Mouse (Mus musculus): ENCODE results near the gene Sema3f. TPM values are rescaled to one million over a fixed set of nuclear protein-coding genes. Genes with fewer than 3 reads are reported as not detected.

The Sema3f gene
- polyA plus RNA-seq, 1 experiment from 2014 or later = 13.2 TPM

DNA sequence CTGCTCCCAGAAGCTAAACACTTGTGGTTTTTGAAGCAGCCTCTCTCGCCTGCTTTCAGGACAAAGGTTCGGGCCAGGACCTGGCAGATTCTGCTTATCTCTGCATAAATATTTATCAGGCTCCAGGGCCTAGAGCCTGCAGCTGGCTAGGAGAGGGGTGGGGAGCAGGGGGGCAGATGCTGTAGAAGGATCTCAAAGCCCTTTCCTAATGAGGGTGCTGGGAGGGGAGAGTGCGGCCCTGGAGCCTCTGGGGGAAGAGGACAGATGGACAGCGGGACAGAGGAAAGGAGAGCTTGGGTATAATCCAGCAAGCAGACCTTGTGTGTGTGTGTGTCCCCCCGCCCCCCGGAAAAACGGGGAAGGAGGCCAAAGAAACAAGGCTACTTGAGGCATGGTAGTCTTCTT is 24.3 kb upstream of the Sema3f start:
- peaks cover 5% of the 10 kb centered on the region; the same call in 1 of the 2 replicates for H3K27me3 ChIP-seq

DNA sequence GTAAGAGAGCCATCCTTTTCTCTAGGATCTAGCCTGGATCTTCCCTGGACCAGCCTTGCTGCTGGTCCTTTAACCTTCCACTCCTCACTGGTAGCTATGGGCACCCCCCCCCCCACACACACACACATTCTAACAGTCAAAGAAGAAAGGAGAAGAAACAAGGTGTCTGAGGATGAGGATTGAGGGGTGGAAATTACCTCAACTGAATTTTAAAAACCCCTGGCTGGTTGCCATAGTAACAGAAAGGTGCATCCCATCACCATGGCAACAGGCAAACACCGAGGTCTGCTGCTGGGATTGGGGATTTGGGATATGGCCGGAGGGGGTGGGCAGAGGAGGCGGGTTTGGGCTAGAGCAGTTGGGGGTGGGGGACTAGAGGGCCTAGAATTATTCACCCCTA is 19.4 kb upstream of the Sema3f start:
- Histone ChIP-seq H3K9ac (0 out of 2 replicates have a peak overlapping the region, but pooled peaks have one; percentile 8), H3K27me3 (no peaks in the 10 kb centered on the region), H3K4me1 (replicated peaks) (peaks cover 56% of the 10 kb centered on the region), H3K9me3 (no peaks in the 10 kb centered on the region), H3K4me3 (no peak overlapping the region), H3K4me2 (no peak overlapping the region), H3K36me3 (no peaks in the 10 kb centered on the region), H3K27ac (replicated peaks) (peak overlapping the region; percentile 28; the same call in 1 of the 2 replicates)
- ATAC-seq (ENCODE audit: low read depth) = no peak
- WGBS = 22% methylated on average over 3 of the region's 3 CpGs

More for the DNA sequence above, 24.3 kb upstream of the Sema3f start:
- Histone ChIP-seq H3K9me3 (no peaks in the 10 kb centered on the region), H3K36me3 (peaks cover 15% of the 10 kb centered on the region), H3K4me3 (no peak overlapping the region), H3K4me1 (replicated peaks) (peaks cover 50% of the 10 kb centered on the region), H3K4me2 (no peak overlapping the region), H3K27ac (replicated peaks) (0 out of 2 replicates have a peak overlapping the region, but pooled peaks have one; percentile 13), H3K9ac (peak overlapping the region; percentile 22; the same call in 1 of the 2 replicates)
- no peak for ATAC-seq (ENCODE audit: low read depth)
- 24% methylated on average over 7 of the region's 7 CpGs for WGBS

DNA sequence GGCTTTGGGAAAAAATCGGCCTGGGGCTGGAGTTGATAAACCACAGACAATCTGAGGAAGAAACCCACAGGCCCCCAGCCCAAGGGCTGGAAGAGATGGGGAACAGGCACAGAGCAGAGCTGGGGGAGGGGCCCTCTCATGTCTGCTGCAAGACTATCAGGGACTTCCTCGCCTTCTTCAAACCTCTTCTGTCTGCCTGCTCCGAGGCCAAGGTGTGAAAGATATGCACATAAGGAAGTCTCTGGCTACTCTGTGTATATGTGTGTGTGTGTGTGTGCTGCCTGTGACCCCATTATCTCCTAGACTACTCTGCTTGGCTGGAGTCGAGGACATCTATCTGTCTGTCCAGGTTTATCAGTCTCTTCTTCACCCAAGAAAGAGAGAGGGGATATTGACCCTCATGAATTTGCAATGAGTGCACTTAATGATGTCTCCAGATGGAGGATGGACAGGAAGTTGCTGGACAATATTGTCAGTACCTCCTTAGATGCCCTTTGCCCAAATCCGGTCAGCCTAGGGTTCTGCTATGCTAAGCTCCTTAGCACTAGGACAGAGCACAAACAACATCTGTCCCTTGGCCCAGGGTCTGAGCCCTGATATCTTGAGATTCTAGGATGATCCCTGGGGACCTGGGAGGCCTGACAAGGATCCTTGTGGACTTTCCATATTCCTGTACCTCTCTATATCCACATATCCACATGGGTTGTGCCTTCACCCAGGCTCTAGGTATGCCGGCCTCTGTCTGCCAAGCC is 18.8 kb upstream of the Sema3f start:
- Histone ChIP-seq H3K36me3 (no peaks in the 10 kb centered on the region), H3K4me1 (replicated peaks) (peaks cover 56% of the 10 kb centered on the region), H3K4me3 (no peak overlapping the region), H3K9ac (0 out of 2 replicates have a peak overlapping the region, but pooled peaks have one; percentile 8), H3K27me3 (no peaks in the 10 kb centered on the region), H3K27ac (replicated peaks) (peak overlapping the region; percentile 28; the same call in 1 of the 2 replicates), H3K4me2 (no peak overlapping the region), H3K9me3 (no peaks in the 10 kb centered on the region)
- WGBS = 76% methylated on average over 6 of the region's 6 CpGs
- no peak for ATAC-seq (ENCODE audit: low read depth)

DNA sequence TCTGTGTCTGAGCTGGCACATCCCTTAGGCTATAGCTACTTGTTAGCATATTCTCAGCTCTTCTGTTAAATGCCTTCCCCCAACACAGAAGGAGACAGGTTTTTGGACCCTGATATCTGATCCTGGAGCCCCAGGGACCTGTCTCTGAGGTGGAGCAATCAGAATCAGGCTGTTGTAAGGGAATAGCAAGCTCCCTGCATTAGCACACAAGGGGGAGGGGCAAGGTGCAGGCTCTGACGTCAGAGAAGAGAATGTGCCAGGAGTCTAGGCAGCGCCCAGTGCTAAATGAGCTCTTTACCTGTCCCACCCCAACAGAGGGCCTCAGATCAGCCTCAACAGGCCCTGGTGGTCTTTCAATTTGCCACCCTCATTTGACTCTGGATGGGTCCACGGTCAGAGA is 16.8 kb upstream of the Sema3f start:
- Histone ChIP-seq H3K36me3 (no peaks in the 10 kb centered on the region), H3K9ac (no peak overlapping the region), H3K4me2 (no peak overlapping the region), H3K4me1 (replicated peaks) (peaks cover 76% of the 10 kb centered on the region), H3K4me3 (no peak overlapping the region), H3K27me3 (no peaks in the 10 kb centered on the region), H3K27ac (replicated peaks) (peak overlapping the region; percentile 46), H3K9me3 (no peaks in the 10 kb centered on the region)
- no peak for ATAC-seq (ENCODE audit: low read depth)
- 52% methylated on average over 3 of the region's 3 CpGs for WGBS

DNA sequence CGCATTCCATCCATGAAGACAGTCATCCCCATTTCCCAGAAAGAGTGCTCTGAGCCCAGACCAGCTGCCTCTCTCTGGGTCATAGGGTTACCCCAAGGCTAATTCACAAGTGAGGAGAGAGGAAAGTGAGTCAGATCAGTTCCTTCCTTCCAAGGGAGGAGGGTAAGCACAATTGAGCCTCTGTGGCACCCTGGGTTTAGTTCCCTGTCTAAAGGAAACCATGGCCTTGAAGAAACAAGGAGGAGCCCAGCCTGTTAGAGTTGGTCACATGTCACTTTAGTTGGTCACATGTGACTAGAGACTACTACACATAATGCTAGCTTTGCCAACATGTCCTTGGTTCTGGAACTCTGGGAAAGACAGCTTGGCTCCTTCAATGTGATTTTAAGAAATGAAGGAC is 14.5 kb upstream of the Sema3f start:
- H3K27me3 ChIP-seq = no peaks in the 10 kb centered on the region
- H3K4me3 ChIP-seq = no peak overlapping the region
- H3K27ac ChIP-seq (replicated peaks) = peak overlapping the region; percentile 84; the same call in 1 of the 2 replicates
- no peak overlapping the region for H3K9ac ChIP-seq
- H3K36me3 ChIP-seq = no peaks in the 10 kb centered on the region
- H3K4me1 ChIP-seq (replicated peaks) = peaks cover 60% of the 10 kb centered on the region
- ATAC-seq (ENCODE audit: low read depth) = no peak
- WGBS = 80% methylated on average over 1 of the region's 1 CpGs
- no peaks in the 10 kb centered on the region for H3K9me3 ChIP-seq
- no peak overlapping the region for H3K4me2 ChIP-seq

DNA sequence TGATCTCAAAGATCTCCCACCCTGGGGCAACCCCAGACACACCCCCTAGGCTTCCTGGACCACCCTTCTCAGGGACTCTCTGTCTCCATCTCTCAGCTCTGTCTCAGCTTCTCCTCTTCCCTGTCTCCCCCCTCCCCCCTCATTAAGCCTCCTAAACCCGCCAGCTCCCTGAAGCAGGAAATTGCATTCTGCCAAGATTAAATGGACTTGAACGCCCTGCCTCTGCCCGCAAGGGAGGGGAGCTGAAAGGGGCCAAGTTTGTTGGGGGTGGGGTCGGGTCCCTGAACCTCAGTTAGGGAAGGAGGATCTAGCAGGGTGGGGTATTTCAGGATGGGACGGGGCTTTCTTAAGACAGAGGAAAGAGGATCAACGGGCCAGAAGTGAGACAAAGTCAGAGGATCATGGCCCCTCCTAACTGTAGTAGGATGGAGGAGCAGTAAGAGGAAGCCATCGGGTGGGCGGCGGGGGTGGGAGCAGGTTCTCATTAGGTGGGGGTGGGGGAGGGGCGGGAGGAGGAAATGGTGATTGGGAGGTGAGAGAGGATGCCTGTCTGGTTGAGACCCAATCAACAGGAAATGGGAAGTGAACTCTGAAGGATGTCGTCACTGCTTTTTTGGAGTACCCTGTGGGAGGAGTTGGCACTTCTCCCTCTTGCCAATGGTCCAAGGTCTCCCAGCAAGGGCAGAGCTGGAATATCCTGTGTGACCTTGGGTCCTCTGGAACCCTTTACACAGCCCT is 13.7 kb upstream of the Sema3f start:
- Histone ChIP-seq H3K4me3 (no peak overlapping the region), H3K9ac (0 out of 2 replicates have a peak overlapping the region, but pooled peaks have one; percentile 26), H3K4me2 (peak overlapping the region; percentile 37), H3K36me3 (no peaks in the 10 kb centered on the region), H3K27me3 (no peaks in the 10 kb centered on the region), H3K27ac (replicated peaks) (peak overlapping the region; percentile 84), H3K9me3 (no peaks in the 10 kb centered on the region), H3K4me1 (replicated peaks) (peaks cover 52% of the 10 kb centered on the region)
- ATAC-seq (ENCODE audit: low read depth) = peak; percentile 41; the same call in 1 of the 2 replicates
- 5% methylated on average over 11 of the region's 11 CpGs for WGBS

DNA sequence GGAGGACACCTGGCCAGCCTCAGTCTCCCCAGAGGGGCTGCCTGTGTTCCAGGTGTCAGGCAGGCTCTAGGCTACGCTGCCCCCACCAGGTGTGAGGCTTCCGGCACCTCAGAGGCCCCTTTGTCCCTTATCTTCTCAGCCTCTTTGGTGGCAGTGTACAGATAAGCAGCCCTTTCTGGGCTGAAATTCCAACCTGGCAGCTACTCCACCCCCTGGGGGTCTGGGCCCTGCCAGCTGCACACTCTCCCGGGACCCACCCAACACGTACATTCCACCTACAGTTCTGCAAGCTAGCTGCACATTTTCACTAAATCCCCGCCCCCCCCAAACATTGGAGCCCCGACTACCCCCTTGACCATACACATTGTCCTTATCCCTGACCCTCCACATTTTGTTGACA is 13.0 kb upstream of the Sema3f start:
- H3K4me3 ChIP-seq = no peak overlapping the region
- no peaks in the 10 kb centered on the region for H3K36me3 ChIP-seq
- no peaks in the 10 kb centered on the region for H3K9me3 ChIP-seq
- 31% methylated on average over 6 of the region's 6 CpGs for WGBS
- H3K9ac ChIP-seq = peak overlapping the region; percentile 49
- peaks cover 45% of the 10 kb centered on the region for H3K4me1 ChIP-seq (replicated peaks)
- no peaks in the 10 kb centered on the region for H3K27me3 ChIP-seq
- H3K4me2 ChIP-seq = peak overlapping the region; percentile 37; the same call in 1 of the 2 replicates
- peak overlapping the region; percentile 84 for H3K27ac ChIP-seq (replicated peaks)
- ATAC-seq (ENCODE audit: low read depth) = peak; percentile 28; the same call in 1 of the 2 replicates

DNA sequence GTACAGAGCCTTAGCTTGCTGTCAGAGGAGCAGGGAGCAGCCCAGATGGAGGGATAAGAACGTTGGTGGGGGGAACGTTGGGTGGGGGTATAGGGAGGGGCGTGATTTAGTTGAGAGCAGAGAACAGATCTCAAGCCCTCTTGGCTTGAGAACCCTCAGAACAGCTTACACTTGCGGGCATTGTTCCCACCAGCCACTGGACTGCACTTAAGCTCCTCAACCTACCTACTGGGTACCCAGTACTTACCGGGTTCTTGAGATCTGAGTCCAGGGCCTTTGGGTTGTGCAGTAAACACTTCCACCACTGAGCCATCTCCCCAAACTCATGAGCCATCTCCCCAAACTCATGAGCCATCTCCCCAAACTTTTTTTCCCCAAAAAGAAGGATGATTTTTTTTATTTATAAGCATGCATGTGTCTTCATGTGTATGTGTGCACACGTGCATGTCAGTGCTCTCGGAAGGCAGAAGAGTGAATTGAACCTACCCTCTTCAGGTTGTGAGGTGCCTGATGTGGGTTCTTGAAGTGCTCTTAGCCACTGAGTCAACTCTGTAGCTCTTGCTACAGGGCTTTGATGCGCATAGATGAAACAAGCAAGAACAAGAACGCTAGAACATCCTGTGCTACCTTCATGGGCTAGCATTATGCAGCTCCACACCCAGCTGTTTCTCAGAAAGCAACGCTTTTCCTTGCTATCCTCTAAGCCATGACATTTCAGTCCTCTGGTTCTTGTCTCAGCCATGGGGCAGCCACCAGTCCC is 8.7 kb upstream of the Sema3f start:
- no peak for ATAC-seq (ENCODE audit: low read depth)

DNA sequence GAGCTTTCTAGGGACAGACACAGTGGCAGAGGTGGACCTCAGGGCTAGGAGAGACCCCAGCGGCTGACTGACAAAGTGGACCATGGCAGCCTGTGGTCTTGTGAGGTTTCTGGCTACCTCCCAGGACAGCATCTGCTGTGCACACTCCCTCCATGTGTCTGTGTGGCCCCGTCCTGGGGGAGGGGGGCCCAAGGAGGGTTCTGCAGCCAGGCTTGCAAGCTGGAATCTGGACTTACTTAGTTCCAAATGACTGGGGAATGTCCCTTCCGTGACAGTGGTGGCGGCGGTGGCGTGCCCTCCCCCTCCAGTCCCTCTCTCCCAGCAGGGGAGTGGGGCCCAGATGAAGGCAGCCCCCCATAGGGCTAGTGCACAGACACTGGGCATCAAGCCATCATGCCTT is 6.7 kb upstream of the Sema3f start:
- no peaks in the 10 kb centered on the region for H3K36me3 ChIP-seq
- H3K4me2 ChIP-seq = no peak overlapping the region
- H3K4me1 ChIP-seq (replicated peaks) = peaks cover 27% of the 10 kb centered on the region
- no peaks in the 10 kb centered on the region for H3K9me3 ChIP-seq
- no peak for ATAC-seq (ENCODE audit: low read depth)
- no peak overlapping the region for H3K27ac ChIP-seq (replicated peaks)
- no peak overlapping the region for H3K9ac ChIP-seq
- H3K27me3 ChIP-seq = no peaks in the 10 kb centered on the region; the same call in 1 of the 2 replicates
- 42% methylated on average over 6 of the region's 6 CpGs for WGBS
- H3K4me3 ChIP-seq = no peak overlapping the region

More for the DNA sequence above, 8.7 kb upstream of the Sema3f start:
- Histone ChIP-seq H3K27me3 (no peaks in the 10 kb centered on the region), H3K9ac (no peak overlapping the region), H3K27ac (replicated peaks) (no peak overlapping the region), H3K36me3 (no peaks in the 10 kb centered on the region), H3K4me3 (no peak overlapping the region), H3K4me1 (replicated peaks) (peaks cover 41% of the 10 kb centered on the region), H3K9me3 (no peaks in the 10 kb centered on the region), H3K4me2 (no peak overlapping the region)
- WGBS = 90% methylated on average over 10 of the region's 10 CpGs

DNA sequence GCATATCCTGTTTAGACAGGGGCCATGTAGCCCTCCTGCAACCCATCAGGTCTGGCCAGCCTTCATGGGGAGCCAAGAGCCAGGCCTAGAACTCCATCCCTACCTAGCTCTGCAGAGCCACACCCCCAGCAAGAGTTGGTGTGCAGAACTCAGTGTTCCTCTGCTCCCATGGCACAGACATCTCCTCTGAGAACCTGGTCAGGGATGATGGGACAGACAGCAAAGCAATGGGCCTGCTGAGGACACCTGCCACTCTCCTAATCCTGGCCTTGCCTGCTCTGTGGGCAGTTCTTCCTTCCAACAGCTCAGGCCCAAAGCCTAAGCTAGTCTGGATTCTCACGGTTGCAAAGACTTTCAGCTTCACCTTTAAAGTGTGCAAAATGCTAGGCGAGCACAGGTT is 5.4 kb upstream of the Sema3f start:
- H3K27me3 ChIP-seq = peaks cover 5% of the 10 kb centered on the region
- ATAC-seq (ENCODE audit: low read depth) = no peak
- no peak overlapping the region for H3K4me2 ChIP-seq
- H3K9me3 ChIP-seq = no peaks in the 10 kb centered on the region
- no peak overlapping the region for H3K9ac ChIP-seq
- H3K36me3 ChIP-seq = no peaks in the 10 kb centered on the region
- no peak overlapping the region for H3K27ac ChIP-seq (replicated peaks)
- no peak overlapping the region for H3K4me3 ChIP-seq
- WGBS = 86% methylated on average over 2 of the region's 2 CpGs
- peaks cover 27% of the 10 kb centered on the region for H3K4me1 ChIP-seq (replicated peaks)

DNA sequence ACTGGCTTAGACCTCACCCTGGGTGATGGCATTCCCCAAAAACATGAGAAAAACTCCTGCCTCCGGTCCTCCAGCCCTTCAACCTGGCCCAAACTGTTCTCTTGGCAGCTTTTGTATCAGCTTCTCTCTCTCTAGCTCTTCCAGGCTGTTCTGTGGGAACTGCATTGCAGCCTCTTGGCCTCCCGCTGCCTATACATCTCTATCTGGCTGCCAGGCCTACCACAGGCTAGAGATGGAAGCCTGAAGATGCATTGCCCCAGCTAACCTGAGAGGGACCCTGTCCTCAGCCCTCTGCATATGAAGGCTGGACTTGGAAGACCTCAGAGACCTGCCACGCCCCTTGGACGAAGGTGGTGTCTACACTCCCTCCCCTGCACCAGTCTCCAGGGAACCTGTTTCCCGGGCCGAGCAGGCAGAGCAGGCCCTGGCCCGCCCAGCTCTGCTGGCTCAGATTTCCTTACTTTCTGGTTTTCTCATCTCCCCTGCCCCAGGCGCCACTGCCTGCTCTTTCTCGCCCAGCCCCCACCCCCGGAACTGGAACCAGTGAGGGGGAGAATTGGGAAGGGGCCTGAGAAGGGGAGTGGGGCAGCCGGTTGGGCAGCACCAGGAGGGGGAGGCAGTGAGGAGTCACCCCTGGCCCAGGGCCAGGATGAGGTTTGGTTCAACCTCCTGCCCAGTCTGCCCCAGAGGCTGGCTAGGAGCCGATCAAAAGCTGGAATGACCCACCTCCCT is 4.1 kb upstream of the Sema3f start:
- Histone ChIP-seq H3K36me3 (no peaks in the 10 kb centered on the region), H3K4me1 (replicated peaks) (peaks cover 38% of the 10 kb centered on the region), H3K9me3 (no peaks in the 10 kb centered on the region), H3K4me3 (no peak overlapping the region), H3K27me3 (peaks cover 12% of the 10 kb centered on the region), H3K4me2 (no peak overlapping the region), H3K9ac (no peak overlapping the region), H3K27ac (replicated peaks) (peak overlapping the region; percentile 28)
- 17% methylated on average over 12 of the region's 12 CpGs for WGBS
- no peak for ATAC-seq (ENCODE audit: low read depth)

Measured in neural tube, embryonic 13.5 days (tissue).